In genomic region chr7:111778789-111779503, GRCm38 (mm10) we compare ENCODE assay signal across 8 mouse cellular contexts. TPM values are rescaled to one million over a fixed set of nuclear protein-coding genes. Genes with fewer than 3 reads are reported as not detected.
DNase-seq lines count a peak whose midpoint lies in the region; ATAC-seq and TF ChIP-seq lines count a peak whose summit lies in the region.

No protein-coding gene starts in this region.

- no peak for TF ChIP-seq POLR2A in limb, embryonic 14.5 days (IDR thresholded peaks at IDR 0.05; ENCODE audit: borderline replicate concordance, extremely low read depth, insufficient read depth, insufficient read length)

- H3K9me3 ChIP-seq in forebrain, embryonic 13.5 days (replicated peaks) = no peaks in the 10 kb centered on the region
- no peaks in the 10 kb centered on the region for H3K9me3 ChIP-seq in hindbrain, postnatal 0 days (ENCODE audit: low read length)
- H3K9me3 ChIP-seq in limb, embryonic 14.5 days (ENCODE audit: control insufficient read depth, low read length) = no peaks in the 10 kb centered on the region
- H3K9me3 ChIP-seq in neural tube, embryonic 15.5 days (replicated peaks) = no peaks in the 10 kb centered on the region

- peak overlapping the region; percentile 52 for H3K4me3 ChIP-seq in forebrain, embryonic 13.5 days
- peak overlapping the region; percentile 54 for H3K4me3 ChIP-seq in hindbrain, postnatal 0 days (ENCODE audit: low read length)
- peak overlapping the region; percentile 45 for H3K4me3 ChIP-seq in limb, embryonic 14.5 days (replicated peaks; ENCODE audit: low read length)
- H3K4me3 ChIP-seq in neural tube, embryonic 15.5 days (replicated peaks) = peak overlapping the region; percentile 51

- no peak for TF ChIP-seq CTCF in hindbrain, postnatal 0 days (IDR thresholded peaks at IDR 0.05; ENCODE audit: low read depth)

- peaks cover 13% of the 10 kb centered on the region for H3K4me1 ChIP-seq in forebrain, embryonic 13.5 days
- H3K4me1 ChIP-seq in hindbrain, postnatal 0 days (ENCODE audit: insufficient read depth, low read length) = peaks cover 8% of the 10 kb centered on the region; the same call in 1 of the 2 replicates
- H3K4me1 ChIP-seq in limb, embryonic 14.5 days (ENCODE audit: control insufficient read depth, insufficient read depth, low read length) = peaks cover 8% of the 10 kb centered on the region; the same call in 1 of the 2 replicates
- H3K4me1 ChIP-seq in neural tube, embryonic 15.5 days = peaks cover 38% of the 10 kb centered on the region

- H3K27me3 ChIP-seq in forebrain, embryonic 13.5 days = peaks cover 25% of the 10 kb centered on the region
- no peaks in the 10 kb centered on the region for H3K27me3 ChIP-seq in hindbrain, postnatal 0 days (ENCODE audit: insufficient read depth, low read length)
- peaks cover 21% of the 10 kb centered on the region for H3K27me3 ChIP-seq in limb, embryonic 14.5 days (ENCODE audit: control insufficient read depth, insufficient read depth, low read length)
- peaks cover 14% of the 10 kb centered on the region for H3K27me3 ChIP-seq in neural tube, embryonic 15.5 days (replicated peaks)

- H3K9ac ChIP-seq in forebrain, embryonic 13.5 days = peak overlapping the region; percentile 66
- peak overlapping the region; percentile 49 for H3K9ac ChIP-seq in hindbrain, postnatal 0 days (replicated peaks; ENCODE audit: low read length)
- H3K9ac ChIP-seq in limb, embryonic 14.5 days (ENCODE audit: low read depth, low read length, severe bottlenecking) = peak overlapping the region; percentile 62
- H3K9ac ChIP-seq in neural tube, embryonic 15.5 days (replicated peaks) = peak overlapping the region; percentile 57

- DNase-seq in gastrocnemius, postnatal 25 days = peak; percentile 10
- DNase-seq in gastrocnemius, adult 8-10 months (ENCODE audit: low spot score in 2 of 2) = no peak
- DNase-seq in adrenal gland, postnatal 36 days = peak; percentile 8 to 36
- DNase-seq in hindbrain, postnatal 0 days (ENCODE audit: low spot score) = peak; percentile 35
- DNase-seq in limb, embryonic 14.5 days (ENCODE audit: low spot score) = no peak
- no peak for DNase-seq in thymus, postnatal 25 days

- no peak overlapping the region for H3K27ac ChIP-seq in forebrain, embryonic 13.5 days
- no peak overlapping the region for H3K27ac ChIP-seq in hindbrain, postnatal 0 days
- no peak overlapping the region for H3K27ac ChIP-seq in limb, embryonic 14.5 days (replicated peaks; ENCODE audit: low read depth, low read length)
- H3K27ac ChIP-seq in neural tube, embryonic 15.5 days (replicated peaks) = 0 out of 2 replicates have a peak overlapping the region, but pooled peaks have one; percentile 54

- ATAC-seq in forebrain, embryonic 13.5 days = no peak
- peak; percentile 36; the same call in 1 of the 2 replicates for ATAC-seq in hindbrain, postnatal 0 days
- ATAC-seq in limb, embryonic 14.5 days (ENCODE audit: low FRiP score, low read depth) = no peak
- peak; percentile 18; the same call in 1 of the 2 replicates for ATAC-seq in neural tube, embryonic 15.5 days (ENCODE audit: low FRiP score)

- peak overlapping the region; percentile 97 for H3K4me2 ChIP-seq in forebrain, embryonic 13.5 days
- peak overlapping the region; percentile 98 for H3K4me2 ChIP-seq in hindbrain, postnatal 0 days (ENCODE audit: low read depth, low read length)
- peak overlapping the region; percentile 97 for H3K4me2 ChIP-seq in limb, embryonic 14.5 days (replicated peaks; ENCODE audit: low read depth, low read length, severe bottlenecking)
- peak overlapping the region; percentile 98 for H3K4me2 ChIP-seq in neural tube, embryonic 15.5 days

- H3K36me3 ChIP-seq in forebrain, embryonic 13.5 days (ENCODE audit: poor library complexity, severe bottlenecking) = no peaks in the 10 kb centered on the region
- no peaks in the 10 kb centered on the region for H3K36me3 ChIP-seq in hindbrain, postnatal 0 days (ENCODE audit: insufficient read depth, low read length)
- no peaks in the 10 kb centered on the region for H3K36me3 ChIP-seq in limb, embryonic 14.5 days (ENCODE audit: control insufficient read depth, insufficient read depth, low read length)
- no peaks in the 10 kb centered on the region for H3K36me3 ChIP-seq in neural tube, embryonic 15.5 days

- WGBS in forebrain, embryonic 13.5 days = 19% methylated on average over 27 of the region's 27 CpGs
- WGBS in hindbrain, postnatal 0 days = 9% methylated on average over 27 of the region's 27 CpGs
- 18% methylated on average over 27 of the region's 27 CpGs for WGBS in limb, embryonic 14.5 days
- 18% methylated on average over 27 of the region's 27 CpGs for WGBS in neural tube, embryonic 15.5 days

RNA-seq across cellular contexts. Expression of gene Galnt18, which starts 0.8 kb away (rescaled TPM):
- total RNA-seq in gastrocnemius, postnatal 25 days (2021) = 1 to 10 TPM; 4.1 to 5.2 TPM
- 1 to 10 TPM; 1.7 to 3.1 (median 2.3) TPM for total RNA-seq in gastrocnemius, adult 8-10 months (2022)
- total RNA-seq in adrenal gland, postnatal 36 days (2021) = 10 to 100 TPM; 14.3 to 18.6 TPM
- 4.6 and 6.2 TPM in 2 replicates for polyA plus RNA-seq in forebrain, embryonic 13.5 days (2015; fragmentation: Nextera tagmentation; extraction: Ambion mirVana)
- total RNA-seq in hindbrain, postnatal 0 days (2014; rRNA removed) = 19.0 and 22.7 TPM in 2 replicates
- 15.3 and 15.8 TPM in 2 replicates for polyA plus RNA-seq in hindbrain, postnatal 0 days (2015; fragmentation: Nextera tagmentation; extraction: Ambion mirVana)
- polyA plus RNA-seq in limb, embryonic 14.5 days (2012; rRNA removed) = 24.7 and 25.8 TPM in 2 replicates
- 19.1 and 19.6 TPM in 2 replicates for polyA plus RNA-seq in limb, embryonic 14.5 days (2014; fragmentation: Nextera tagmentation; extraction: Ambion mirVana)
- 16.5 and 21.3 TPM in 2 replicates for polyA plus RNA-seq in neural tube, embryonic 15.5 days (2015; fragmentation: Nextera tagmentation; extraction: Ambion mirVana)

Comparison
In these comparisons a context has a peak if more than half of its experiments do, and no peak if none do; other contexts are left out.
1. DNase-seq: peak in gastrocnemius, postnatal 25 days (single experiment), adrenal gland, postnatal 36 days (2 of 2) and hindbrain, postnatal 0 days (single experiment); none in gastrocnemius, adult 8-10 months (0 of 2), limb, embryonic 14.5 days (single experiment) and thymus, postnatal 25 days (single experiment).
2. ATAC-seq: peak in hindbrain, postnatal 0 days (single experiment) and neural tube, embryonic 15.5 days (single experiment); none in forebrain, embryonic 13.5 days (single experiment) and limb, embryonic 14.5 days (single experiment).
3. Peak in every context shown above with its lines, with median percentiles within 50 percentile points of each other: H3K4me2 ChIP-seq, H3K4me3 ChIP-seq and H3K9ac ChIP-seq.